Mouse (Mus musculus): ENCODE measurements around the gene Gm12248. TPM values are rescaled to one million over a fixed set of nuclear protein-coding genes. Genes with fewer than 3 reads are reported as not detected.

The Gm12248 gene
- total RNA-seq, 2 experiments from 2014 or later: not detected

Other genes with a start within 250 kb of the Gm12248 start
- gene Larp1, start 84.1 kb downstream of the Gm12248 start, total RNA-seq (2021): 10 to 100 TPM; 57.8 to 61.3 TPM
- gene Cnot8, start 11.0 kb upstream of the Gm12248 start, total RNA-seq (2021): 10 to 100 TPM; 42.6 to 46.9 TPM
- 10 to 100 TPM; 10.2 to 11.9 TPM for gene Gemin5, start 75.4 kb upstream of the Gm12248 start, total RNA-seq (2021)
- gene Mrpl22, start 78.5 kb upstream of the Gm12248 start, total RNA-seq (2021): 10 to 100 TPM; 49.5 to 54.2 TPM
- 1 to 10 TPM; 3.1 to 5.1 TPM for gene Igtp, start 106.4 kb upstream of the Gm12248 start, total RNA-seq (2021)
- gene Irgm2, start 106.5 kb upstream of the Gm12248 start, total RNA-seq (2021): 1 to 10 TPM; 5.1 to 7.4 TPM
- not detected for gene 4930438A08Rik, start 181.7 kb upstream of the Gm12248 start, total RNA-seq (2021)
- 1 to 10 TPM; 4.5 TPM for gene Zfp692, start 213.9 kb upstream of the Gm12248 start, total RNA-seq (2021)
- gene Zfp672, start 237.2 kb upstream of the Gm12248 start, total RNA-seq (2021): 10 to 100 TPM; 48.5 to 51.4 TPM
- 10 to 100 TPM; 44.3 to 44.8 TPM for gene Sh3bp5l, start 237.6 kb upstream of the Gm12248 start, total RNA-seq (2021)